Mouse (Mus musculus) mouse embryonic stem cell (cell line): Measurements from ENCODE around the gene Cdc34.
"Not testable (repeated sequence)": the region's sequence is repeated elsewhere in the genome, so short reads cannot be mapped to it uniquely, and the experiment has no call there.

Source experiments
- in situ Hi-C, 2 experiments: fragments of 300-500 bp; cut with MboI; formaldehyde crosslinking; loops; 1 replicate in 1 of 2; 3 replicates in 1 of 2; pipeline ENCODE4 v1.14.3; 2019 to 2020; ENCODE audit warnings: low sequenced_read_pairs in 2 of 2, low pct_unique_long_range_greater_than_20kb in 1 of 2, mixed read lengths in 1 of 2; ENCODE audit not compliant: unreplicated experiment in 1 of 2

Gene Cdc34

GRCm38 (mm10) chr10:79688720-79689119 lies 6.7 kb downstream of the Cdc34 start, which contains the start of gene Gzmm:
Gene Gzmm, plus strand, starts transcription at chr10:79689020.
- in situ Hi-C loops = no loop called here

GRCm38 (mm10) chr10:79689178-79689577 lies 7.2 kb downstream of the Cdc34 start:
- in situ Hi-C loops = no loop called here

- in situ Hi-C loops = no loop called here
Observed at GRCm38 (mm10) chr10:79691986-79692548, 10.1 kb downstream of the Cdc34 start.

GRCm38 (mm10) chr10:79693580-79694378 lies 11.8 kb downstream of the Cdc34 start:
- in situ Hi-C loops = no loop called here

- in situ Hi-C loops = no loop called here
Observed at GRCm38 (mm10) chr10:79694379-79694655, 12.3 kb downstream of the Cdc34 start.

- in situ Hi-C loops = no loop called here
Observed at GRCm38 (mm10) chr10:79695231-79696128, 13.5 kb downstream of the Cdc34 start.

- in situ Hi-C loops = no loop called here
Observed at GRCm38 (mm10) chr10:79696129-79696651, 14.2 kb downstream of the Cdc34 start.

- in situ Hi-C loops = no loop called here
Observed at GRCm38 (mm10) chr10:79697916-79698315, 15.9 kb downstream of the Cdc34 start.

- in situ Hi-C loops = no loop called here
Observed at GRCm38 (mm10) chr10:79698459-79698858, 16.5 kb downstream of the Cdc34 start.

- in situ Hi-C loops = no loop called here
Observed at GRCm38 (mm10) chr10:79700676-79701075, 18.7 kb downstream of the Cdc34 start.

- in situ Hi-C loops = no loop called here
Observed at GRCm38 (mm10) chr10:79701443-79702129, 19.6 kb downstream of the Cdc34 start.

GRCm38 (mm10) chr10:79702970-79703369 lies 21.0 kb downstream of the Cdc34 start:
- in situ Hi-C loops = not testable (repeated sequence)

- in situ Hi-C loops = no loop called here
Observed at GRCm38 (mm10) chr10:79703541-79703940, 21.5 kb downstream of the Cdc34 start.

GRCm38 (mm10) chr10:79704065-79704969 lies 22.3 kb downstream of the Cdc34 start, which contains the start of gene Bsg:
Gene Bsg, plus strand, starts transcription at chr10:79704491.
- in situ Hi-C loops = no loop called here

GRCm38 (mm10) chr10:79704970-79705360 lies 23.0 kb downstream of the Cdc34 start:
- in situ Hi-C loops = no loop called here

GRCm38 (mm10) chr10:79705951-79706350 lies 24.0 kb downstream of the Cdc34 start:
- in situ Hi-C loops = no loop called here

- in situ Hi-C loops = no loop called here
Observed at GRCm38 (mm10) chr10:79706406-79707094, 24.6 kb downstream of the Cdc34 start.
